Mouse (Mus musculus) megakaryocyte, embryonic 14.5 days (primary cell): ENCODE measurements around the gene Axdnd1.

Experiments used
- FLI1 ChIP-seq: IDR thresholded peaks from 2 replicates; pipeline ENCODE4 v1.6.1; 2012; ENCODE audit warnings: low read length, inconsistent platforms, mixed read lengths
- GATA1 ChIP-seq: IDR thresholded peaks from 3 replicates; pipeline ENCODE4 v1.6.1; 2012; ENCODE audit warnings: mixed read lengths, low read length, inconsistent platforms, borderline replicate concordance

DNA sequence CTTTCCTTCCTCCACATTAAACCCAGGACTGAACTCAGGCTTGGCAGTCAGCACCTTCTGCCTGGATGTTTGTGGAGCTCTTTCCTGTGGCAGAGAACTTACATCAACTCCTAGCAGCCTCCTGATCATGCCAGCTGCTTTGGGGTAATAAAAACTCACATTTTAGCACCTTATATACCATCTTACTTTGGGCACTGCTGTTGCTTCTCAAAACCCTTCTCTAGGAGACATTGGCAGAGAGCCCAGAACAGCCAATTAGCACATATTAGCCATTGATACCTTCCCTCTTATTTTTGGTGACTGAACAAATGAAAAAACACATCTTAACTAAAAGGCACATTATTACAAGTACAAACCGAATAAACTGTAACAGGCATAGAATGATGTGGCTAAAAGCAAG lies 24.1 kb upstream of the Axdnd1 start:
- TF ChIP-seq GATA1: no peak
- TF ChIP-seq FLI1: no peak
